Mouse (Mus musculus) midbrain, embryonic 14.5 days (tissue): ENCODE results near the gene 9530077C05Rik. TPM values are rescaled to one million over a fixed set of nuclear protein-coding genes. Genes with fewer than 3 reads are reported as not detected.
A peak's percentile ranks its signal among the peaks of the same experiment; 100 is the strongest.
"Not testable (repeated sequence)": the region's sequence is repeated elsewhere in the genome, so short reads cannot be mapped to it uniquely, and the experiment has no call there.

Experiments used
- ATAC-seq: fragments of 200-750 bp; cut with Nextera tagmentation; 2 replicates; pipeline ENCODE4 v1.8.0; 2017; ENCODE audit warnings: moderate number of reproducible peaks, moderate library complexity; ENCODE audit not compliant: low FRiP score, low TSS enrichment
- DNase-seq: peaks from one replicate; pipeline ENCODE4 v3.0.0-alpha.2; 2015
- H3K27ac ChIP-seq: fragments of 300-500 bp; sonication (generic); replicated peaks from 2 replicates; pipeline ENCODE4 v1.5.1; 2014; ENCODE audit warnings: mild to moderate bottlenecking, low read depth, low read length, moderate library complexity
- H3K27me3 ChIP-seq: fragments of 300-500 bp; sonication (generic); 2 replicates; pipeline ENCODE4 v1.6.1; 2014; ENCODE audit warnings: low read length, control low read depth, mixed read lengths; ENCODE audit not compliant: control insufficient read depth, insufficient read depth
- H3K36me3 ChIP-seq: fragments of 300-500 bp; sonication (generic); 2 replicates; pipeline ENCODE4 v1.6.1; 2014; ENCODE audit warnings: low read length, control low read depth; ENCODE audit not compliant: control insufficient read depth, insufficient read depth
- H3K4me1 ChIP-seq: fragments of 300-500 bp; sonication (generic); 2 replicates; pipeline ENCODE4 v1.6.1; 2014; ENCODE audit warnings: mild to moderate bottlenecking, antibody characterized with exemption, low read length, control low read depth; ENCODE audit not compliant: control insufficient read depth, insufficient read depth
- H3K4me2 ChIP-seq: fragments of 300-500 bp; sonication (generic); 2 replicates; pipeline ENCODE4 v1.6.1; 2014; ENCODE audit warnings: mild to moderate bottlenecking, low read length, moderate library complexity
- H3K4me3 ChIP-seq: fragments of 300-500 bp; sonication (generic); replicated peaks from 2 replicates; pipeline ENCODE4 v1.5.1; 2014; ENCODE audit warnings: low read depth, low read length
- H3K9ac ChIP-seq: fragments of 300-500 bp; sonication (generic); replicated peaks from 2 replicates; pipeline ENCODE4 v1.6.1; 2014; ENCODE audit warnings: mild to moderate bottlenecking, low read length, moderate library complexity
- H3K9me3 ChIP-seq: fragments of 300-500 bp; sonication (generic); 2 replicates; pipeline ENCODE4 v1.6.1; 2016; ENCODE audit warnings: low read length, control low read depth, mixed read lengths; ENCODE audit not compliant: control insufficient read depth
- WGBS: fragments of 180-500 bp; shearing (Covaris S2); extraction: QIAGEN DNeasy Blood & Tissue Kit; methylation state at CpG from one replicate; pipeline ENCODE4 v1.1.7; 2014; 5-methylcytosine and 5-hydroxymethylcytosine counted together
- polyA plus RNA-seq: library from polyadenylated mRNA; unstranded; fragments of >200 nt; fragmentation: Nextera tagmentation; extraction: Ambion mirVana; gene quantifications from 2 replicates; pipeline ENCODE4 v1.2.1, GENCODE M21; 2014

Gene 9530077C05Rik
- polyA plus RNA-seq, 1 experiment from 2014 or later, result 15.7 TPM

GRCm38 (mm10) chr9:22405414-22405813, 5.9 kb upstream of the 9530077C05Rik start:
- 89% methylated on average over 3 of the region's 3 CpGs for WGBS

GRCm38 (mm10) chr9:22407633-22408032, 3.7 kb upstream of the 9530077C05Rik start:
- H3K4me1 ChIP-seq, H3K9ac ChIP-seq, H3K36me3 ChIP-seq, ATAC-seq, DNase-seq, H3K4me2 ChIP-seq, H3K4me3 ChIP-seq, H3K27me3 ChIP-seq, H3K9me3 ChIP-seq, H3K27ac ChIP-seq: not testable (repeated sequence)
- WGBS, result 80% methylated on average over 3 of the region's 4 CpGs

More at GRCm38 (mm10) chr9:22405414-22405813, 5.9 kb upstream of the 9530077C05Rik start:
- Histone ChIP-seq H3K9ac (no peak overlapping the region), H3K4me3 (no peak overlapping the region), H3K9me3 (no peaks in the 10 kb centered on the region), H3K27me3 (no peaks in the 10 kb centered on the region), H3K27ac (no peak overlapping the region), H3K4me1 (no peaks in the 10 kb centered on the region), H3K36me3 (no peaks in the 10 kb centered on the region), H3K4me2 (no peak overlapping the region)
- ATAC-seq (no peak), DNase-seq (no peak)

- ATAC-seq, H3K4me3 ChIP-seq, H3K9ac ChIP-seq, H3K27me3 ChIP-seq, H3K9me3 ChIP-seq, H3K4me2 ChIP-seq, H3K27ac ChIP-seq, H3K36me3 ChIP-seq, H3K4me1 ChIP-seq: not testable (repeated sequence)
- DNase-seq, result peak; percentile 30
- 27% methylated on average over 4 of the region's 4 CpGs for WGBS
Measured at GRCm38 (mm10) chr9:22408344-22408743, 3.0 kb upstream of the 9530077C05Rik start.

GRCm38 (mm10) chr9:22409501-22409900, 1.8 kb upstream of the 9530077C05Rik start:
- no peaks in the 10 kb centered on the region for H3K27me3 ChIP-seq
- no peaks in the 10 kb centered on the region for H3K4me1 ChIP-seq
- no peak overlapping the region for H3K27ac ChIP-seq
- H3K4me2 ChIP-seq, result no peak overlapping the region
- 74% methylated on average over 7 of the region's 7 CpGs for WGBS
- no peaks in the 10 kb centered on the region for H3K9me3 ChIP-seq
- H3K36me3 ChIP-seq, result no peaks in the 10 kb centered on the region
- H3K9ac ChIP-seq, result no peak overlapping the region
- no peak overlapping the region for H3K4me3 ChIP-seq
- ATAC-seq (no peak), DNase-seq (no peak)

- no peaks in the 10 kb centered on the region for H3K36me3 ChIP-seq
- no peaks in the 10 kb centered on the region for H3K4me1 ChIP-seq
- no peak overlapping the region for H3K4me2 ChIP-seq
- H3K27ac ChIP-seq, result no peak overlapping the region
- no peaks in the 10 kb centered on the region for H3K27me3 ChIP-seq
- no peak overlapping the region for H3K9ac ChIP-seq
- H3K9me3 ChIP-seq, result no peaks in the 10 kb centered on the region
- DNase-seq (no peak), ATAC-seq (no peak)
- 86% methylated on average over 3 of the region's 3 CpGs for WGBS
- no peak overlapping the region for H3K4me3 ChIP-seq
Measured at GRCm38 (mm10) chr9:22416187-22416586, 4.9 kb downstream of the 9530077C05Rik start.

GRCm38 (mm10) chr9:22417547-22417946, 6.2 kb downstream of the 9530077C05Rik start:
- Histone ChIP-seq H3K4me1 (no peaks in the 10 kb centered on the region), H3K4me3 (no peak overlapping the region), H3K4me2 (no peak overlapping the region), H3K27me3 (no peaks in the 10 kb centered on the region), H3K9ac (no peak overlapping the region), H3K9me3 (no peaks in the 10 kb centered on the region), H3K27ac (no peak overlapping the region), H3K36me3 (no peaks in the 10 kb centered on the region)
- WGBS, result 65% methylated on average over 6 of the region's 6 CpGs
- DNase-seq (no peak), ATAC-seq (no peak)

- no peak overlapping the region for H3K4me2 ChIP-seq
- H3K27ac ChIP-seq, result no peak overlapping the region
- no peak overlapping the region for H3K4me3 ChIP-seq
- no peaks in the 10 kb centered on the region for H3K36me3 ChIP-seq
- H3K9ac ChIP-seq, result no peak overlapping the region
- DNase-seq (no peak), ATAC-seq (no peak)
- H3K4me1 ChIP-seq, result no peaks in the 10 kb centered on the region
- no peaks in the 10 kb centered on the region for H3K27me3 ChIP-seq
- H3K9me3 ChIP-seq, result no peaks in the 10 kb centered on the region
- 68% methylated on average over 3 of the region's 3 CpGs for WGBS
Measured at GRCm38 (mm10) chr9:22419877-22420276, 8.6 kb downstream of the 9530077C05Rik start.

- no peak overlapping the region for H3K4me3 ChIP-seq
- H3K27ac ChIP-seq, result no peak overlapping the region
- DNase-seq (no peak), ATAC-seq (no peak)
- H3K9ac ChIP-seq, result no peak overlapping the region
- no peaks in the 10 kb centered on the region for H3K4me1 ChIP-seq
- no peaks in the 10 kb centered on the region for H3K27me3 ChIP-seq
- 23% methylated on average over 7 of the region's 7 CpGs for WGBS
- no peaks in the 10 kb centered on the region for H3K9me3 ChIP-seq
- H3K36me3 ChIP-seq, result no peaks in the 10 kb centered on the region
- H3K4me2 ChIP-seq, result no peak overlapping the region
Measured at GRCm38 (mm10) chr9:22420491-22420890, 9.2 kb downstream of the 9530077C05Rik start.

- Histone ChIP-seq H3K9ac (no peak overlapping the region), H3K9me3 (no peaks in the 10 kb centered on the region), H3K4me3 (no peak overlapping the region), H3K36me3 (no peaks in the 10 kb centered on the region), H3K27ac (no peak overlapping the region), H3K4me1 (no peaks in the 10 kb centered on the region), H3K27me3 (no peaks in the 10 kb centered on the region), H3K4me2 (no peak overlapping the region)
- 73% methylated on average over 1 of the region's 1 CpGs for WGBS
- DNase-seq (no peak), ATAC-seq (no peak)
Measured at GRCm38 (mm10) chr9:22422559-22422958, 11.2 kb downstream of the 9530077C05Rik start.
